Mouse (Mus musculus): ENCODE measurements at regions not wholly inside any gene's neighbourhood (a gene's known extent, or its start where the extent isn't known, plus 50 kb on each side); places are given as distances from the start of the nearest gene placed in this dataset.

DNA sequence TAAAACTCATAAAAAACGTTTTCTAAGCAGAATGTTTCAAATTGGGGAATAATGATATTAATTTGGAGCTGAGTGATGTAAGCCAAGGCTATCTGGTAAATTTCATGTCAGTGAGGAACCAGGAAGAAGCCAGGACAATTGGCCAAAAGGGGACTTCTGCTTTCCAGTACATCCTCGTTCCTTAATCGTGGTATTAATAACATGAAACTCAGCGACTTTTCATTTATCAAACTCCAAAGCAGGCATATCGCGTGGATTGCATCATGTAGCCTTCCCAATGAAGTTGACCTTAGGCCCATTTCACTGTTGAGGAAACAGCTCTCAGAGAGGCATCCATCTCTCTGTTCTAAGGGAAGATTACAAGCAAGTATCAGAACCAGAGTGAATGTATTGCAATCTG, 305.3 kb upstream of the Tbx3 start:
- no peak for DNase-seq

DNA sequence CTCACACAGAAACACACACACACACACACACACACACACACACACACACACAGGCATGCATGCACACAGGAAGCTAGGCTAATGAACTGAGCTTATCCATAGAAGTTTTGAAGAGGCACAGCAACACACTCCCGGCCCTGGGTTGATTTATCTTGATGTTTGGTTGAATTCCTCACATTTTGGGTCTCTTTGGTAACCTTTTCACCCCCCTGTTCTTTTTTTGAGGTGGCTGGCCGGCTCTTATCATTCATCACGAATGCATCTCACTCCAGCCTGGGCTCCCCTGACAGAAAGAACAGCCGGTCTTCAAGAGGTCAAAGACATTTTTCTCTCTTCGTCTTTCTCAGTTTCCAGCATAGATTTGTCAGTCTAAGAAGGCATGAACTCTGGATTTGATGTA, 304.2 kb upstream of the Tbx3 start:
- peak; percentile 26 for DNase-seq

DNA sequence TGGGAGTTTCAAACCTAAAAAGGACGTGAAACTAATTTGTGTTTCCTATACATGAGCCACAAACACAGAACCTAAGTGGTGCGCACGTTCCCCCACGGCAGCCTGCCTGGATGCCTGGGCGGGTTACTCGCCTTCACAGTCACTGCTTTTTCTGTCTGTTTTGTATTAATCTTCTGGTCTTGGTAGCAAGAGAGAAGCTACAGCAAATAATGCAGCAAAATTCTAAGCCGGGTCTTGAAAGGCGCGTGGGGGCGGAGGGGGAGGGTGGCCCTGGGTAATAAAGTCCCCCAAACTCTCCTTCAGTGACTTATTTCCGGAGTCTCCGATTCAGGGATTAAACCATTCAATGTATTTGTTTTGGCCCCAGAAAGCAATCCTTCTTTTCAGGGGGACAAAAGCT, 300.0 kb upstream of the Tbx3 start:
- DNase-seq = no peak

DNA sequence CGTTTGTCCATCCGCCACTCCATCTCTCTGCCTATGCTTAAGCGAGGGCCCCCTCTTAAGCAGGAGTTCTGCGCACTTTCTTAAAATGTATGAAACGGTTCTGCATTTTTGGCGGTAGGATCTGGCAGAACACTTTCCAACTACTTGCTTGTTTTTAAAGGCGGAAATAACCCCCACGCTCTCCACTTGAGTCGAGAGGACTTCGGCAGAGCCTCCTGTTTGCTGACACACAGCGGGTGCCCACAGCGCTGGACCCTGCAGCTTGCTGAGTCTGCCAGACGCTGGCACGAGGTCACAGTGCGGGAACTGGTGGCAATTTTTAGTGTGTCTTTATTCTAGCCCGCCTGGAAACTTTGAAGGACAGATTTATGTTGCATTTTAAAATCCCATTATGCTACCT, 299.5 kb upstream of the Tbx3 start:
- no peak for DNase-seq

DNA sequence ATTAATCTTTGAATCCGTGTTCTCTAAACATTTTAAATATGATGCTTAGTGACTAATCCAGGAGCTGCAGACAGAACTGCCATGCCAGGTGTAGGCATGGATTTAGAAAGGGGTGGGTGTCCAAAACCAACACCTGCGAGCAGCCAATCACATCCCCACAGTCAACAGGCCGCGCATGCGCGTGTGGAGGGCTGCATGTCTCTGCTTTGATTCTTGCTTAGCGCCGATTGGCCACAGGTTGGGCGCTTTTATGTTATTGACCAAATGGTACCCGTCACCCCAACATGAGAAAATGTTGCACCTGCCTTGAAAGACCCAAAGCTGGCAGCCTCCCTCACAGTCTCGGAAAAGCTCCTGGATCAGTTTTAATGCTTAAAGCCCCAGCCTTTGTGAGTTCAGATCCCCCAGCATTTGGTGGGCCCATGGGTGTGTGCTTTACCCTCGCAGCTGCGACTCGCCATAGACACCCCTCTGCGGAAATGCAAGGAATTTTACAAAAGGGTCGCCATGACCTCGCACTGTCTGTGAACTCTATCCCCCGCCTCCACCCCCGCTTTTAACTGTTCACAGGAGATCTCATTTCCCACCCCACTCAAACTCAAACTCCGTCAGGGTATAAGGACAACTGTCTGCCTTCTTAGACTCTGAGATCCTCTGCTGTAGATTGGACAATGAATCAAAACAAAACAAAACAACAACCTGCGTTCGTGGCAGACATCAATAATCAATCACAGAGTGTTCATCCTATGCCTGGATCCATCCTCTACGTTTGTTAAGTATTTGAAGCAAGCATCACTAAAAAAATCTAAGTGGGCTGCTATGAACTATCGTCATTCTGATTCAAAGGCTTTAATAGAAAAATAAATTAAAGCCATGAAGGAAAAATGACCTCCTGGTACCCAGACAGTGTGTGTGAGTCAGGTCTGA, 296.4 kb upstream of the Tbx3 start:
- no peak for DNase-seq

DNA sequence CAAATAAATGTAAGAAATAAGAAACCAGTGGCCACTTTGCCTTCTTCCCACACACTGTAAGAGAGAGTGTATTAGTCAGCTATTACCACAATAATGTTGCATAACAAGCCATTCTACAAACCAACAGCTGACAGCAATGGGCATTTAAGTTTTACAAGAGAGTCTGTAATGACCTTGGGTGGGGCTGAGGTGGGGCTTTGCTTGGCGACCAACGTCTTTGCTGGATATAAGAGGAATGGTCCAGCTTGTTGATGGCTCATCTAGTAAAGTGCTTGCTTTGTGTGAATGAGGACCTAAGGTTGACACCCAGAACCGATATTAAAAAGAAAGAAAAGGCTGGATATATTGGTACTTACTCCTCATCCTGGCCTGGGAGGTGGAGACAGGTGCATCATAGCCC, 295.6 kb upstream of the Tbx3 start:
- no peak for DNase-seq

DNA sequence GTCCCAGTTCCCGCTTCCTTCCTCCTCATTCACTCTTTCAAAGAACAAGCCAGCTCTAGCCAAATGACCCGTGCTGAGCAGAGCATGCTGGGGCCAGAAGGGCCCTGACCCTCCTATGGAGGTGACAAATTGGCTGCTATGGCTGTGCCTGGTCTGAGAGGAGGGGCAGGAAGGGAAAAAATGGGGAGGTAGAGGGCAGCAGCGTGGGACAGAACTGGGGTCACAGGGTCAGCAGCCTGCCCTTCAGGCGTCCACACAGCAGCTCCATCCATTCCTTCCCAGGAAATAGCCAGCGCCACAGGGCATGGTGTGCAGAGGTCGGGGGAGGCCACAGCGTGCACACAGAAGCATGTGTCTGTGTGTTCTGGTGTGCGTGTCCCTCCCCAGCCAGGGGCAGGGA, 292.2 kb upstream of the Tbx3 start:
- peak; percentile 25 for DNase-seq

DNA sequence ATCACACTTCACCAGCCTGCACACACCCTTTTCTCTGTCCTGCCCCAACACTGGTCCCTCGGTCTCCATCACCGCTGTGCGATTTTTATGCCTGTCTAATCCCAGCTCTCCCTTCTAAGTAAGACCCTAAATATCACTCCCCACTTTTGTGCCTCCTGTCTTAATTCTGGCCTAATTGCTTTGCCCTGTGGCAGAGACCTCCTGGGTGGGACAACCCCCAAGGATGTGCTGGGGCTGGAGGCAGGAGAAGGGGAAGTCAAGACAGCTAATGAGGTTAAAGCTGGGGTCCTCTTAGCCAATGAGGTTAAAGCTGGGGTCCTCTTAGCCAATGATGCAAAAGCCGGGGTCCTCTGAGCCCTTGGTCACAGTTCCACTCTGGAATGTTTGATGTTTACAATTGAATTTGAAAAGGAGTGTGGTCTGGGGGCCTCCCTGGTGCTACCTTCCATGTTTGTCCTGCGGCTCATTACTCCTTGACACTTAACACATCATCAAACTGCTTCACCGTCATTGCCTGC, 290.5 kb upstream of the Tbx3 start:
- DNase-seq = no peak

DNA sequence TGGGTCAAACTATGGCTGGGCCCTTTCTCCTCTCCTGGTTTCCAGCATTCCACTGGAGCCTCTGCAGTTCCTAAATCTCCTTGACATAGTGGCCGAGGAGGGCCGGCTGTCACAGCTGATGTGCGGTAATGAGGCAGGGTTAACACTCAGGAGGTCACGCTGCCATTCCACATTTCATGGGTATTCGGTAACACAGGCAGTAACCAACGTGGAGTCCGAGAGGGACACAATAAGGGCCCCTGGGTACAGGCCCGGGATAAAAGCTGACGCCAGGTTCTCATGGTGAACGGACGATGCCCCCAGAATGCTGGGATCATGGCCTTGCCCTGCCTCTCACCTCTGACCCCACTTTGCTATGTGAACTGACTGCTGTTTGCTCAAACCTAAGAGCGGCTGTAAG, 289.0 kb upstream of the Tbx3 start:
- no peak for DNase-seq

DNA sequence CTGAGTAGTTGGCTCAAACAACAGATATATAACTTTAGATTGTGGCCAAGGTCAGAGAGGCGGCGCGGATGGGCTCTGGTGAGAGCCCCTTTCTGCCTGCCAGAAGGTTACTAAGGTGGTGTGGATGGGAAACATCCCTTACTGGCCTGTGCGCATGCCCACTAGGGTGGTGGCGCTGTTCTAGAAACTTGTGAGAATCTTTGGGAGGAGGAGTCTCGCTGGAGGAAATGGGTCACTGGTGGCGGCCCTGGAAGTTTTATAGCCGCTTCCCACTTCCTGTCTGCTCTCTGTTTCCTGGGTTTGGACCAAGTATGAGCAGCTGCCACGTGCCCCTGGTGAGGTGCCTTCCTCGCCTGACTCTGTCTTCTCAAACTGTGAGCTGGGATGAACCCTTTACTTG, 285.0 kb upstream of the Tbx3 start:
- DNase-seq = no peak

DNA sequence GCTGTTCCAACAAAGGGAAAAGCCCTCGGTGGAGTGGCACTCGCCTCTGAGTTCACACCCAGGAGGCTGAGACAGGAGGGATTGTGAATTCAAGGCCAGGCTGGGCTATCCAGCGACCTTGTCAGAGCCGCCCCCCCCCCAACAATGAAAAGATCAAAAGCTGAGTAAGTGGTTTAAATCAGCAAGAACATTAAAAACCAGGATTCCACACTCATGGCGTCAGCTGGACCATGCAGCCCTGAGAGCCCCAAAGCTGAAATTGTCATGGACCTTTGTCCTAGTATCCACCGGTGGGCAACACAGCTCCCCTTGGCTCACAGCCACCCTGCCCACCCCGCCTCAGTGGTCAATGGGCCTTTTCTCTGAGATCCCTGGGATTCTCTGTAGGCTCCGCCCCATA, 283.6 kb upstream of the Tbx3 start:
- DNase-seq = no peak

DNA sequence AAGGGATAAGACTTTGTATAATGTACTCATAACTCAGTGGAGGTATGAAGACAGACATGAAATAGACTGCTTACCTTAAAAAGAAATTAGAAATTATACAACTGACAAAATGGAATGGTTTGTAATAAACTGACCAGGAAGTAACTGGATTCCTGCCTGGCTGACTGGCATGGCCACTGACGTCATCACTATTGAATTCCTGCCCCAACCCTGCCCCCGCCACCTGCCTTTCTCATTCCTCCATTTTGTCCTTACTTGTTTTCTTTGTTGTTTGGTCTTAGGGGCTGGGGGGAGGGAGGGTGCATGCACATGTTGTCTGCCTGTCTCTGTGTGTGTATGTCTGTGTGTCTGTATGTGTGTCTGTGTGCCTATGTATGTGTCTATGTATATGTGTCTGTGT, 283.2 kb upstream of the Tbx3 start:
- no peak for DNase-seq

DNA sequence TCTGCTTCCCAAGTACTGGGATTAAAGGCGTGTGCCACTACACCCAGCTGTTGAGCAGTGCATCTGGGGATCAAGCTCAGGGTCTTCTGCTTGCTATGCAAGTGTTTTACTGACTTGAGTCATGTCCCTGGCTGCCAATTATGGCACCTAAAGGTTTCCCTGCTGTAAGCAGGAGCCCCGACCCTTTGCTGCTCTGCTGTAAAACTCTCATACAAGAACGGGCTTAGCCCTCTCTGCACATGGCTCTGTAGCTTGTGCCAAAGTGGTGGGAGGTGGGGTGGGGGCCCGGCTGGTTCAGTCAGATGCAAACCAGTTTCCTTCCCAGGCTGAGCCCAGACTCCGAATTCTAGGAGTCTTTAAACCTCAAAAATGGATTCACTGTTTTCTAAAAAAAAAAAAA, 281.6 kb upstream of the Tbx3 start:
- DNase-seq = no peak

DNA sequence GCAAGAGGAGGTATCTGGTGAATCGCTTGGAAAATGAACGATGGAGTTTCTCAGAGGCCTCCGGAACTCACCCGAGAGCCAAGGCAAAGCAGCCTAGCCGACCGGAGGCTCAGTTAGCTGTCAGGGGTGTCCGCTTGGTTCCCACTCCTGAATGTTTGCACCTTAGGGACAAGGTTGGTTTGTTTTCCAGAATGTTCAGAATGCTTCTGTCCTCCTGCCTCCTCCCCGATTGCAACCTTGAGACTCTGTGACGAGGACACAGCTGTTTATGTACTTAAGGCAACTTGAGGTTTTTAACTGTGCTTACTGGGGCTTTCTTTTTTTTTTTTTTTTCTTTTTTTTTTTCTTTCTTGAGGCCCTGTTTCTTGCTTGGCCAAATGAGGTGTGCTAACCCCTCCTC, 281.1 kb upstream of the Tbx3 start:
- no peak for DNase-seq

DNA sequence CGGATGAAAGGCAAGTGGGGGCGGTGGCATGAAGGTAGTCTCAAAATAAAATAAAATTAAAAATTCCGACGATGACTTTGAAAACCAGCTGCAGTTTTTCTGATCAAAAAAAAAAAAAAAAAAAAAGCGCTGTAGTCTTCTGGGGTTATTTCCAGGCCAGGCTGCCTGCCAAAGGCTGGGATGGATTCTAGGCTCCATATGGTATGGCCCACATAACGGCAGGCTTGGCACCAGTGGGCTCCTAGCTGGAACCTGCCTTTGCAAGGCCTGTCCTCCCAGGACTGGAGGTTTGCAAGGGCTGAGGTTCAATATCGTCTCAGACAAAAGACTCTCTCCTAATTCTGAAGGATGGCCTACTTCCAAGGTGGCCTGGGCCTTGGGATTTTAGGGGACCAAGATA, 280.6 kb upstream of the Tbx3 start:
- DNase-seq = no peak

DNA sequence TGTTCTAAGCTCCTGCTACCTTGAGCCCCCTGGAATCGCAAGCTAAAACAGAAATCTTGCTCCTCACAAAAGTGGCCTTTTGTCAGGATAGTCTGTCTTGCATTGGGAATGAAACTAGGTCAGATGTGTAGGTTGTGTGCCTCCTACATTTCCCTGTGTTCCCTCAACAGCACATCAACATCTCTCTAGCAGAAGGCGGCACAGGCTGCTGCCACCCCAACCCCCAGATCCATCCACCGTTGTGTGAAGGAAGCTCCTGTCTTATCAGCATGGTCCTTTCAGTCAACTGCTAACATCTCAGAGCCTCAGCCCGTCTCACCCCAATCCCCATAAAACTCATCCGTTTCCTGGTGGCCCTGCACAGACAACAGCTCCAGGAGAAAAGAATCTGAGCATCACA, 272.0 kb upstream of the Tbx3 start:
- DNase-seq = no peak

DNA sequence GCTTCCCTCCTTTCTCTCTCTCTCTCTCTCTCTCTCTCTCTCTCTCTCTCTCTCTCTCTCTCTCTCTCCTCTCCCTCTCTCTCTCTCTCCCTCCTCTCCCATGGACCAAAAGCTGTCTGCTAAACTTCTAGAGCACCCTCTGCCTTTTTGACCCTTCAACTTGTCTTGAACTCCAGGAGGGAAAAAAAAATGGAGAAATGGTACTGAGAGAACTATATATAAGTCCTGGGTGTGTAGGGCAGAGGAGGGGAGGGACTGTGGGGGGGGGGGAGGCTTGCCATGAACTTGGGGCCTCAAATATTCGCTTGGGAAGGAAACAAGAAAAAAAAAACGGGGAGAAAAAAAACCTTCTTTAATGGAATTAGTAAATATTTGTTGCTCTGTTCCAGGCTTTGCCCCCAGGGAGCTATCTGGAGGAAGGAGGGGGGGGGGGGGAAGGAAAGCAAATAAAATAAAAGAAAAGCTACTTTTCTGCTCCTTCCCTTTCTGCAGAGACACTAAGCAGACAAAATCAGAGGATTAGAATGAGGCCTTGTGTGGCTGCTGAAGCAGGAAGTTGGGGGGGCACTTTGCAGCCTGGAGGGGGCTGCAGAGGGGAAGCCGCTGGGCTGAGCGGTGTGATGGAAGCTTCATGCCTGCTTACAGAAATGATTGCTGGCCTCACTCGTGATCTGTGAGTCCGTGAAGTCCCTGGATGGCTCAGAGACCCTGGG, 270.1 kb upstream of the Tbx3 start:
- DNase-seq = peak; percentile 9

DNA sequence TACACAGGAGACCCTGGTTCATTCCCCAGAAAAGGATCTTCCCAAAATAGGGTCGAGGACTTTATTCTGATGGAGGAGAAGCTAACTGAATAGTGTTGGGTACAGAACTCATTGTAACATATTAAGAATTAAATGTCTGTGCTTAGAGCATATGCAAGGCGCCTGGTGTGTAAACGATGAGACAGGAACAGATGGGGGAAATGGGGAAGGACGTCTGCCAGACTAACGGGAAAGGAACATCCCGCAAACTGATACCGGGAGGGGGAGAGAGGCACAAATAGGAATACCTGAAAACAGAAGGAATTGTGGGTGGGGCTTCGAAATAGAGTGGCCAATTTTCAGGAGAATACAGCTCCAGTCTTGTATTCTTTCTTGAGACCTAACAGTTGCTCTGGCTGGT, 268.6 kb upstream of the Tbx3 start:
- no peak for DNase-seq

DNA sequence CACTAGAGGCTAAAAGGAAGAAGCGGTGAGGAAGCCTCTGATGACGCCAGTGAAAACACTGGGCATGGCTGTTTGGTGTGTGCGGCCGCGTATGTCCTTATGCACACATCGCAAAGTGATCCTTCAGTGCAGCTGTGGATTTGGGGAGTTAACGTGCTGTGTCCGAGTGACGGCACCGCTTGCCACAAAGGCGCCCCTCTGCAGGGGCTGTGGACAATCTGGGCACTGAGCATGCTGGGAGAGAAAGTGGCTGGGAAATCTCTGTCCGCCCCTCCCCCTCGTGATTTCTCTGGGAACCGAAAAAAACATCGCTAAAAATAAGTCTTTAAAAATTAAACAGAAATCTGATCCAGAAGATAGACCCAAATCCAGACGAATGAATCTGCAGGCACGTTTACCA, 267.8 kb upstream of the Tbx3 start:
- no peak for DNase-seq

DNA sequence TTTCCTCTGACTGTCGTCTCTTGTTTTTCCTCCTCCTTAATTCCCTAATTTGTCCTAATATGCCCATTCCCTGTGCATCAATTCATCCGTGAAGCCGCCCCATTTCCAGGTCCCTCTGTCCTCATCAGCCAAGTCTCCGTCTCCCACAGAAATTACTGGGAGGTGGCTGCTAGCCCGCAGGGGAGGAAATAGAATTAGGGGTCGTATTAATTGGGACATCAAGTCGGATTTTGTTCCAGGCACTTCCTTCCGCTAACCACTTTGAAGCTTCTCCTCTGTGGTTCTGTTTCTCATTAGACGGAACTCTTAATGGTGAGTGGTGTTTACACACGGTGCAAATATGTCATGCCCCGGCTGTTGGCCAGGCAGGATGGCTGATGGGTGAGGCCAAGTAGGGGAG, 259.5 kb upstream of the Tbx3 start:
- no peak for DNase-seq

DNA sequence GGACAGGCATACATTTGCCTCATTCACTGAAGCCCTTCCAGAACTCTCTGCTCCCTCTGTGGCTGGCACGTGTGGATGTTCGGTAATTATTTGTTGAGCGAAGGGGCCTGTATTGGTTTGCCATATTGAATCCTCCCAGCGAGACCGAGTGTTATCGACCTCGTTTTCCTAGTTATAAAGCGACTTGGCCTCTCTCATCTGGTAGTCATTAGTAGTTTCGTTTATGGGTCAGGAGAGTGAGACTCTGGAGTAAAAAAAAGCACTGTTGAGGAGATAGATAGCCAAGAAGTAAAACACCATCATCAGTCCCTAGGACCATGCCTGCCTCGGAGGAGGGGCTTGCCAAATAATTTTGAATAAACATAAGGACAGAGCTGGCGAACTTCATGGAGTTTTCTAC, 254.6 kb upstream of the Tbx3 start:
- DNase-seq = no peak

DNA sequence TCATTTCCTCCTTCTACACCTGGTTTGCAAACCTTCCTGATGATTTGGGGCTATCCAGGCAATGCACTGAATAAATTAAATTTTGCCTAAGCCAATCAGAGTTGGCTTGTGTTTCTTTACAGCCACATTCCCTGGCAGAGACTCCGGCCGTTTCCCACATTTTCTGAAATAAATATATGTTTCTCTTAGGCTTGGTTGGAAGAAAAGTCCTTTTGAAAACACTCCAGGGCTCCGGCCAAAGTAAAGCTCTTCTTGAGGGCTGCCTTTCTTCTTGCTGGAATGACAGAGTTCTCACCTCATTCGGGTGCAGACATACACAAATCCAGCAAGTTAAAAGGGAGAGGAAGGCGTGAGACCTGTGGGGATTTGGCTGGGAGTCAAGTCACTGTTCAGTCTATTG, 252.0 kb upstream of the Tbx3 start:
- no peak for DNase-seq

DNA sequence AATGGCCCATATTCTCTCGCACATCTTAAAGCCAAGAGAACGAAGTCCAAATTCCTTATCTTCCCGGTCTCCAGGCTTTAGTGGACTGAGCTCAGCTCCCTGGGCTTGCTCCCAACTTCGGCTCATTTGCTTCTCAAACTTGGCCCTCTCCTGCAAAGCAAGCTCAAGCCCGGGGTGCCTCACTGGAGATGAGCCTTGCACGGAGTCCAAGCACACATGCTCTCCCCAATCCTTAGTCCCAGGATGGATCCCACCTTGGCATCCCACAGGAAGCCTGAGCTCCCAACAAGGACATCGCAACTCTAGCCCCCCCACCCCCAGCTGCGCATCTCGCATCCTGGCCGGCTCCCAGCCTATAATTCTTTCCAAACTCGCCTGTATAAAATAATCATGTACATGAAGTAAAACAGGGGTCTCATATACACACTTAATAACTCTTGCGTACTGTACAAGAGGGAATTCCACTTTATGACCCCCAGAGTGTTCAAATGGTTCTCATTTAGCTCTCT, 242.9 kb upstream of the Tbx3 start:
- DNase-seq = no peak

DNA sequence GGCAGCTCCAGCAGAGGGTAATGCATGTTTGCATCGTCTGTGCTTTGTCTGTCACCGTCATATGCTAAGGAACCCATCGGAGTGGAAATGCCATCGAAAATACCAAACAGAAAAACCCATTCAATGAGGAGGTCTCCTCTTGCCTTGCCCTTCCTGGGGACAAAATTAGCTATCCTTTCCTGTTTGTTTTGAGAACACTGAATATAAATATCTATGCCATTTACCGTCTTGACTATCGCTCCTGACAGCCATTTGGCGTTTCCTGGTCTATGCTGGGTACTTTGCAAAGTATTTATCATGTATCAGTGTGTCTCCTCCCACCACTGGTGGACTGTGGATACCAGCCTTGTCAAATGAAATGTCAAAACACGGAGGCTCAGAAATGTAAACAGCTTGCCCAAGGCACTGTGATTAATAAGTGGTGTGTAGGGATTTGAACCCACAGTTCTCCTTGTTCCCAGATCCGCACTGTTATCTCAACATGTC, 239.2 kb upstream of the Tbx3 start:
- no peak for DNase-seq
